12 mouse cellular contexts compared by ENCODE assay signal in the genomic region with DNA sequence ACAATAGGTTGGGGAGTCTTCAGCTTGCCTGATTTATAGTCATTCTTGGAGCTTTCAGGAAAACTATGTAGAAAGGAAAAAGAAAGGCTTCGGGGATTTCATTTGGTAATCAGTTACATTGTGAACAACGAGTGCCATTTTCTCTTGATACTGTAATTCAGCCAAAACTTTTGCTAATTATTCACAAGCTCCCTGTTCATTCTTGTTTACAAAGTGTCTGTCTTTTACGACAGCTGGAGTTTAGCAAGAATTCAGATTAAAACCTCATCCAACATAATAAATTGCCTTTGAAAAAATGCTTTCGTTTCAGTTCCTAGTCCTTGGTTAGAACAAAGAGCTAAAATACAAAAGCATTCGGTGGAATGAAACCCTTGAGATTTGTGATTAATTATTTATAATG.
"Had no signal": no experiment of that assay in that cellular context is flagged by ENCODE, and none has a peak within 500 bp of the region (broad histone marks: within the 10 kb centered on the region; RNA-seq: fewer than 3 reads in every experiment).

No protein-coding gene starts in this region.

- H3K4me3 ChIP-seq: limb, embryonic 12.5 days; liver, embryonic 15.5 days; megakaryocyte, embryonic 14.5 days; midbrain, embryonic 12.5 days; neural tube, embryonic 12.5 days had no signal

- H3K4me1 ChIP-seq: liver, embryonic 15.5 days; megakaryocyte, embryonic 14.5 days had no signal

- H3K9me3 ChIP-seq: limb, embryonic 12.5 days; liver, embryonic 15.5 days; megakaryocyte, embryonic 14.5 days; midbrain, embryonic 12.5 days; neural tube, embryonic 12.5 days had no signal

- H3K36me3 ChIP-seq: limb, embryonic 12.5 days; liver, embryonic 15.5 days; midbrain, embryonic 12.5 days; neural tube, embryonic 12.5 days had no signal

- H3K27ac ChIP-seq: limb, embryonic 12.5 days; liver, embryonic 15.5 days; macrophage; neural tube, embryonic 12.5 days; stomach, postnatal 0 days had no signal

- H3K27me3 ChIP-seq: liver, embryonic 15.5 days; midbrain, embryonic 12.5 days; neural tube, embryonic 12.5 days had no signal

- H3K9ac ChIP-seq: limb, embryonic 12.5 days; liver, embryonic 15.5 days; midbrain, embryonic 12.5 days; neural tube, embryonic 12.5 days had no signal

- DNase-seq: kidney, adult 18-20 months; lung, adult 2 months; lung, postnatal 10 days; thymus, postnatal 4 days had no signal

- H3K4me2 ChIP-seq: limb, embryonic 12.5 days; liver, embryonic 11.5 days; liver, embryonic 15.5 days; neural tube, embryonic 12.5 days had no signal
